Comparison of ENCODE assay signal across 8 mouse cellular contexts in the genomic region with DNA sequence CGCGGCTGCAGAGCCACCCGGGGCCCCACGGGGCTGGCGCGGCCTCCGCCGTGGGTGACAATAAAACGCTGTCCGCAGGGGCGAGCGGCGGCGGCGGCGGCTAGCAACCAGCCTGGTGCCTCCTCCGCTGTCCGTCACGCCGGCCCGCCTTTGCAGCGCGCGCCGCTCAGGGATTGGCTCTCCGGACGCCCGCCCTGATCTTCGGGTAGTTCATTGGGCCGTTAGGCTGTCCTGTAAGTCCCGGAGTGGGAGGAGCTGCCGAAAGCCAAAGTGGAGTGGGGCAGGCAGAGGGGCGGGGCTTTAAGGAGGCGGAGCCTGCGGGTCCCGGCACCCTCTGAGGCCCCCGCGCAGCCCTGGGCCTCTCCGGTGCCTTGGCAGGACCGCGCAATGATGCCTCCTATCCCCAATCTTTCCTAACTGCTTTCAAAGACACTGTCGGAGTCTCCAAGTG. TPM values are rescaled to one million over a fixed set of nuclear protein-coding genes. Genes with fewer than 3 reads are reported as not detected.
DNase-seq lines count a peak whose midpoint lies in the region; ATAC-seq lines count a peak whose summit lies in the region.

A gene (minus strand): TSS at position 126 of the 451 bp plus-strand sequence.

- WGBS in hindbrain, embryonic 14.5 days: under 1% methylated on average over 41 of the region's 42 CpGs

- peaks cover 13% of the 10 kb centered on the region for H3K4me1 ChIP-seq in hindbrain, embryonic 14.5 days (replicated peaks; ENCODE audit: control insufficient read depth, insufficient read depth, low read length)

- peak; percentile 99 for ATAC-seq in hindbrain, embryonic 14.5 days (ENCODE audit: low FRiP score)

- peak within 1 kb of the TSS; percentile 85 for H3K4me2 ChIP-seq in hindbrain, embryonic 14.5 days (replicated peaks)

- no peaks in the 10 kb centered on the region for H3K9me3 ChIP-seq in hindbrain, embryonic 14.5 days (ENCODE audit: control insufficient read depth, low read length)

- H3K27me3 ChIP-seq in hindbrain, embryonic 14.5 days (ENCODE audit: control insufficient read depth, insufficient read depth, low read length): no peaks in the 10 kb centered on the region

- DNase-seq in R1 (ENCODE audit: low read depth, low spot score): peak; percentile 98
- DNase-seq in cerebellum, postnatal 25 days: peak; percentile 97 to 98
- DNase-seq in frontal cortex, postnatal 25 days (ENCODE audit: low spot score in 2 of 2): peak; percentile 91 to 93
- peak; percentile 93 for DNase-seq in hindbrain, embryonic 14.5 days (ENCODE audit: low spot score)
- DNase-seq in layer of hippocampus, postnatal 36 days: peak; percentile 97
- peak; percentile 99 for DNase-seq in lung, postnatal 36 days
- DNase-seq in retina, postnatal 1 day: peak; percentile 99
- peak; percentile 97 for DNase-seq in urinary bladder, adult 18-20 months (ENCODE audit: low spot score in 2 of 2)

- peaks cover 34% of the 10 kb centered on the region for H3K36me3 ChIP-seq in hindbrain, embryonic 14.5 days (replicated peaks; ENCODE audit: control insufficient read depth, insufficient read depth)

- H3K9ac ChIP-seq in hindbrain, embryonic 14.5 days: peak within 1 kb of the TSS; percentile 90

- peak within 1 kb of the TSS; percentile 81 for H3K4me3 ChIP-seq in hindbrain, embryonic 14.5 days (replicated peaks; ENCODE audit: low read length)

- peak within 1 kb of the TSS; percentile 88 for H3K27ac ChIP-seq in hindbrain, embryonic 14.5 days

RNA-seq across cellular contexts. Expression of the gene that starts here (rescaled TPM):
- 27.8 and 28.1 TPM in 2 replicates for polyA plus RNA-seq in hindbrain, embryonic 14.5 days (2014; fragmentation: Nextera tagmentation; extraction: Ambion mirVana)
- 10 to 100 TPM; 28.7 to 33.0 TPM for total RNA-seq in layer of hippocampus, postnatal 36 days (2021)

Comparison
In these comparisons a context has a peak if more than half of its experiments do, and no peak if none do; other contexts are left out.
1. Peak in every context shown above with its lines: DNase-seq, ATAC-seq, H3K4me3 ChIP-seq and H3K27ac ChIP-seq.